Mouse (Mus musculus): Measurements from ENCODE around the gene Olfml2a.

Gene Olfml2a

GRCm38 (mm10) chr2:38931851-38932667 lies at the start of gene Olfml2a:
Gene Olfml2a, plus strand, starts transcription at chr2:38931978.
- peak; percentile 41 for DNase-seq (ENCODE audit: low spot score)

- no peak for DNase-seq (ENCODE audit: low spot score)
Measured at GRCm38 (mm10) chr2:38902866-38903265, 28.9 kb upstream of the Olfml2a start.

- DNase-seq (ENCODE audit: low spot score) = no peak
Measured at GRCm38 (mm10) chr2:38904290-38904689, 27.5 kb upstream of the Olfml2a start.

- DNase-seq (ENCODE audit: low spot score) = no peak
Measured at GRCm38 (mm10) chr2:38906097-38906496, 25.7 kb upstream of the Olfml2a start.

GRCm38 (mm10) chr2:38908604-38909003 lies 23.2 kb upstream of the Olfml2a start:
- no peak for DNase-seq (ENCODE audit: low spot score)

GRCm38 (mm10) chr2:38914517-38914916 lies 17.3 kb upstream of the Olfml2a start:
- no peak for DNase-seq (ENCODE audit: low spot score)

- DNase-seq (ENCODE audit: low spot score) = no peak
Measured at GRCm38 (mm10) chr2:38914965-38915364, 16.8 kb upstream of the Olfml2a start.

GRCm38 (mm10) chr2:38916947-38917691 lies 14.7 kb upstream of the Olfml2a start:
- no peak for DNase-seq (ENCODE audit: low spot score)

GRCm38 (mm10) chr2:38921374-38921773 lies 10.4 kb upstream of the Olfml2a start:
- no peak for DNase-seq (ENCODE audit: low spot score)

GRCm38 (mm10) chr2:38923471-38923870 lies 8.3 kb upstream of the Olfml2a start:
- no peak for DNase-seq (ENCODE audit: low spot score)

GRCm38 (mm10) chr2:38923911-38924310 lies 7.9 kb upstream of the Olfml2a start:
- no peak for DNase-seq (ENCODE audit: low spot score)

GRCm38 (mm10) chr2:38924571-38924970 lies 7.2 kb upstream of the Olfml2a start:
- DNase-seq (ENCODE audit: low spot score) = no peak

- no peak for DNase-seq (ENCODE audit: low spot score)
Measured at GRCm38 (mm10) chr2:38925171-38926080, 6.4 kb upstream of the Olfml2a start.

GRCm38 (mm10) chr2:38926145-38926891 lies 5.5 kb upstream of the Olfml2a start:
- peak; percentile 77 for DNase-seq (ENCODE audit: low spot score)

- peak; percentile 55 for DNase-seq (ENCODE audit: low spot score)
Measured at GRCm38 (mm10) chr2:38927115-38927979, 4.4 kb upstream of the Olfml2a start, which contains the start of gene Nr6a1. Gene Nr6a1, minus strand, starts transcription at chr2:38927688.

GRCm38 (mm10) chr2:38930269-38930668 lies 1.5 kb upstream of the Olfml2a start:
- DNase-seq (ENCODE audit: low spot score) = no peak

- no peak for DNase-seq (ENCODE audit: low spot score)
Measured at GRCm38 (mm10) chr2:38933931-38934330, 2.2 kb downstream of the Olfml2a start.

GRCm38 (mm10) chr2:38934936-38935335 lies 3.2 kb downstream of the Olfml2a start:
- DNase-seq (ENCODE audit: low spot score) = no peak

- no peak for DNase-seq (ENCODE audit: low spot score)
Measured at GRCm38 (mm10) chr2:38936721-38937378, 5.1 kb downstream of the Olfml2a start.

GRCm38 (mm10) chr2:38937396-38937795 lies 5.6 kb downstream of the Olfml2a start:
- DNase-seq (ENCODE audit: low spot score) = no peak
